Mouse (Mus musculus): ENCODE measurements at regions not wholly inside any gene's neighbourhood (a gene's known extent, or its start where the extent isn't known, plus 50 kb on each side); places are given as distances from the start of the nearest gene placed in this dataset.

DNA sequence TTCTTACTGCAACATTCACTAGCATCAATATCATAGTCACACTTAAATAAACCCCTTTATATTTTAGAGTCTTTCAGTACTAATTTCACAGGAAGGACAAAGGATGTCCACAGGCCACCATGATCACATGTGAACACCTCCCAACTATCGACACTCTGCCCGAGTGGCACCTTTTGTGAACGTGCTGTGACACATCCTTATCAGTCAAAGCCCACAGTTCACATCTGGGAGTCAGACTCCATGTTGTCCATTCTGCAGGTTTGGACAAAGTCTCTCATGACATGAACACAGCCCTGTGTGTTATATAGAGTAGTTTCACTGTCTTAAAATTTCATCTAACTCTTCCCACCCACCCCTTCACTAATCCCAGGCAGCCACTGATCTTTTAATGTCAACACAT, 70.7 kb upstream of the Phip start:
- Histone ChIP-seq H3K9me3 (replicated peaks; ENCODE audit: low read length) (no peaks in the 10 kb centered on the region), H3K9ac (ENCODE audit: insufficient read depth, low read depth) (no peak overlapping the region), H3K4me1 (ENCODE audit: control insufficient read depth in 1 of 2, insufficient read depth in 2 of 2) (peaks cover 2 to 28% of the 10 kb centered on the region in 2 experiments; a peak in 3 of 4 replicates), H3K79me2 (replicated peaks; ENCODE audit: control insufficient read depth, extremely low read depth, insufficient read depth, poor library complexity, severe bottlenecking) (no peaks in the 10 kb centered on the region), H3K4me2 (ENCODE audit: insufficient read depth, low read depth, poor library complexity, severe bottlenecking) (no peak overlapping the region), H3K36me3 (replicated peaks in 1 of 2; ENCODE audit: control insufficient read depth in 1 of 2, insufficient read depth in 1 of 2, low read length in 1 of 2) (no peaks in the 10 kb centered on the region), H3K27me3 (replicated peaks) (no peaks in the 10 kb centered on the region), H3K4me3 (replicated peaks in 1 of 3; ENCODE audit: low read depth in 2 of 3, low read length in 2 of 3, poor library complexity in 1 of 3) (no peak overlapping the region), H3K27ac (ENCODE audit: insufficient read depth, low read depth) (no peak overlapping the region)
- in situ Hi-C loops (cut with MboI; ENCODE audit: low pct_ligation_motif_present, low pct_unique_long_range_greater_than_20kb, low sequenced_read_pairs) (no loop called here), dilution Hi-C loops (cut with MboI; ENCODE audit: extremely low pct_ligation_motif_present, extremely low pct_unique_long_range_greater_than_20kb, low sequenced_read_pairs) (no loop called here)
- DNase-seq (ENCODE audit: extremely low read depth), result no peak
- TF ChIP-seq KAT2A (IDR thresholded peaks at IDR 0.05; ENCODE audit: insufficient replicate concordance, low read length) (no peak), ELF1 (IDR thresholded peaks at IDR 0.05; ENCODE audit: low read depth, low read length) (no peak), TCF12 (IDR thresholded peaks at IDR 0.05; ENCODE audit: low read depth, low read length) (no peak), MXI1 (IDR thresholded peaks at IDR 0.05; ENCODE audit: low read depth, low read length) (no peak), JUND (conservative IDR thresholded peaks at IDR 0.05; ENCODE audit: low read depth, low read length) (no peak), MAZ (IDR thresholded peaks at IDR 0.05; ENCODE audit: low read depth, low read length) (no peak), PAX5 (IDR thresholded peaks at IDR 0.05; ENCODE audit: low read length) (no peak), NELFE (IDR thresholded peaks at IDR 0.05; ENCODE audit: low read depth, low read length) (no peak), EP300 (IDR thresholded peaks at IDR 0.05; ENCODE audit: low read length) (no peak), SMC3 (IDR thresholded peaks at IDR 0.05; ENCODE audit: low read depth, low read length) (no peak), ZMIZ1 (IDR thresholded peaks at IDR 0.05; ENCODE audit: low read depth, low read length) (no peak), CTCF (conservative IDR thresholded peaks at IDR 0.05 in 1 of 2, IDR thresholded peaks at IDR 0.05 in 1 of 2; ENCODE audit: low read depth in 2 of 2, low read length in 2 of 2) (no peak), SIN3A (IDR thresholded peaks at IDR 0.05; ENCODE audit: low read length) (no peak), POLR2A (IDR thresholded peaks at IDR 0.05; ENCODE audit: low read depth, low read length) (no peak), USF2 (conservative IDR thresholded peaks at IDR 0.05; ENCODE audit: low read depth, low read length) (no peak), HCFC1 (IDR thresholded peaks at IDR 0.05; ENCODE audit: low read depth, low read length) (no peak), MYC (IDR thresholded peaks at IDR 0.05; ENCODE audit: low read depth, low read length) (no peak), IRF4 (IDR thresholded peaks at IDR 0.05; ENCODE audit: low read depth, low read length) (no peak)

DNA sequence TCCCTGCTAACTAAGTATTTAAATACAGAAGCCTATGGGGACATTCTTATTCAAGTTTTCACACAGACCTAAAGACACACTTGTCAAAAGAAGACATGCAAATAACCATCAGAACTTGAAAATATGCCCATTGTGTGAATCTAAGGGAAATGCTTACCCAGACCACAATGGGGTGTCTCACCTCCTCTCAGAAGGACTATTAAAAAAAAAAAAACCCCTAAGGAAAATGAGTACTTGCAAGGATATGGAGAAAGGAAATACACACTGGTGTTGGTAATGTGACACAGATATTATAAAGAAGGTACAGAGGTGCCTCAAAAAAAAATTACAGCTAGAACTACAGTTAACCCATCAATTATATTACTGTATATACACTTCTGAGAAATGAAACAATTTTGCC, 68.5 kb upstream of the Phip start:
- dilution Hi-C loops (cut with MboI; ENCODE audit: extremely low pct_ligation_motif_present, extremely low pct_unique_long_range_greater_than_20kb, low sequenced_read_pairs) (no loop called here), in situ Hi-C loops (cut with MboI; ENCODE audit: low pct_ligation_motif_present, low pct_unique_long_range_greater_than_20kb, low sequenced_read_pairs) (no loop called here)
- TF ChIP-seq CHD1 (IDR thresholded peaks at IDR 0.05; ENCODE audit: low read depth, low read length), result no peak
- TF ChIP-seq ZNF384 (IDR thresholded peaks at IDR 0.05; ENCODE audit: low read depth, low read length), result peak; percentile 81
- no peak for TF ChIP-seq MAX (IDR thresholded peaks at IDR 0.05; ENCODE audit: low read length)
- TF ChIP-seq HCFC1 (IDR thresholded peaks at IDR 0.05; ENCODE audit: low read depth, low read length), result no peak
- TF ChIP-seq RCOR1 (conservative IDR thresholded peaks at IDR 0.05; ENCODE audit: low read depth, low read length), result no peak
- TF ChIP-seq ETS1 (conservative IDR thresholded peaks at IDR 0.05; ENCODE audit: low read depth, low read length), result no peak
- TF ChIP-seq BHLHE40 (IDR thresholded peaks at IDR 0.05; ENCODE audit: low read depth, low read length), result 0 out of 2 replicates have a peak, but pooled peaks have one; percentile 41
- 0 out of 2 replicates have a peak, but pooled peaks have one; percentile 29 for TF ChIP-seq IRF4 (IDR thresholded peaks at IDR 0.05; ENCODE audit: low read depth, low read length)
- TF ChIP-seq EP300 (IDR thresholded peaks at IDR 0.05; ENCODE audit: low read length), result peak; percentile 56; the same call in 1 of the 2 replicates
- Histone ChIP-seq H3K36me3 (replicated peaks in 1 of 2; ENCODE audit: control insufficient read depth in 1 of 2, insufficient read depth in 1 of 2, low read length in 1 of 2) (no peaks in the 10 kb centered on the region), H3K4me1 (ENCODE audit: control insufficient read depth in 1 of 2, insufficient read depth in 2 of 2) (peaks cover 2 to 28% of the 10 kb centered on the region in 2 experiments; a peak in 3 of 4 replicates), H3K4me3 (replicated peaks in 1 of 3; ENCODE audit: low read depth in 2 of 3, low read length in 2 of 3, poor library complexity in 1 of 3) (no peak overlapping the region), H3K4me2 (ENCODE audit: insufficient read depth, low read depth, poor library complexity, severe bottlenecking) (peak overlapping the region; percentile 59), H3K27me3 (replicated peaks) (no peaks in the 10 kb centered on the region), H3K79me2 (replicated peaks; ENCODE audit: control insufficient read depth, extremely low read depth, insufficient read depth, poor library complexity, severe bottlenecking) (no peaks in the 10 kb centered on the region), H3K9ac (ENCODE audit: insufficient read depth, low read depth) (peak overlapping the region; percentile 32; the same call in 1 of the 2 replicates), H3K9me3 (replicated peaks; ENCODE audit: low read length) (no peaks in the 10 kb centered on the region), H3K27ac (ENCODE audit: insufficient read depth, low read depth) (no peak overlapping the region)
- DNase-seq (ENCODE audit: extremely low read depth), result peak; percentile 49
